Mouse (Mus musculus) left cerebral cortex, postnatal 36 days (tissue): ENCODE data around the gene Gon7. TPM values are rescaled to one million over a fixed set of nuclear protein-coding genes. Genes with fewer than 3 reads are reported as not detected.
A peak's percentile ranks its signal among the peaks of the same experiment; 100 is the strongest.

Source experiments
- DNase-seq, 2 experiments: peaks; one replicate each; pipeline ENCODE4 v3.0.0; 2021 to 2022; ENCODE audit warnings: low spot score in 2 of 2, mixed read lengths in 1 of 2
- intact Hi-C: fragments of 180-260 bp; cut with DNase I; formaldehyde crosslinking; loops from one replicate; pipeline ENCODE4 v1.15.1; 2025
- total RNA-seq, 2 experiments: library from RNA; stranded (reverse); gene quantifications; 2 replicates each; pipeline ENCODE4 v1.2.3; 2021

The Gon7 gene
- total RNA-seq, 2 experiments from 2014 or later = 12.7 to 14.5 TPM

DNA sequence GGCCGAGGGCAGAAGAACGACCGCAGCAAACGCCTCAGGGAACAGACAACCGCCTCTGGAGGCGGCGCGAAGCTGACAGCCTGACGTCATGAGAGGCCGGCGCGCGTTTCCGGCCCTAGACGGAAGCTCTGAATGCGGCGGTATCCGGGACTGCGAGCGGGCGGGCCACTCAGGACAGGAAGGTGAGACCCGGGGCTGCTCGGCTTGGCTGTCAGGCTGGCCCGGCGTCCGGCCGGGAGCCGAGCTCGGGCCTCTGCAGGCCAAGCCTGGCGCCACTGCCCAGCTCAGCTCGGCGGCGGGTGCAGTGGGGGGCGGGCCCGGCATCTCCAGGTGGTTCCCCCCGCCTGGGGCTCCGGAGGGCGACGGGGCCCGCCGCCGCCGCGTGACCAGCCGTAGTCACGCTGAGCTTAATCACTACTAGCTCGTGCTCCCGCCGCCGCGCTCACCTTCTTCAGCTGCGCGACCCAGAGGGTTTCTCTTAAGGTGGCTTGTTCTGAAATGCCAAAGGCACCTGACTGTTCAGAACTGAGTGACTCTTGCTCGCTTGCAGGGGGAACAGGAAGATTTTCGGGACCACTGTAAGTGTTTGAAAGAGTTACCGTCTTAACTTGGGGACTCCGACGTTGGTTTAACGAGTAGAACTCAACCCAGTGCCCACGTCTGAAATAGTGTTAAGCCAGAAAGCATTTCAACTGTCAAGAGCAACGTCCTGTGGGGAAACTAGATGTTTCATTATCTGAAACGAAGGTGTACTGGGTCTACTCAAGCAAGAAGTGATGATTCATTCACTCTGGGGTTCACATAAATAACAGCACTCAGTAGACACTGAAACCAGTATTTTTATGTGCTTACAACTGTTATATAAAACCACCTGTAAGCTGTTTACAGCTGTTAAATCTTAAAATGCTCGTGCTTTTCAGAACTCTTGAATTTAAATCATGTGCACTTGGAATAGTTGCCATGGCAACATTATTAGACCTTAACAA lies 13.7 kb downstream of the Gon7 start, which contains the start of the genes Moap1 and Tmem251:
Moap1 (minus strand) TSS at position 73 of the 986 bp plus-strand sequence.
Tmem251 (plus strand) TSS at position 174 of the 986 bp plus-strand sequence.
- intact Hi-C loops = no loop called here
- DNase-seq = peak; percentile 92 to 94

DNA sequence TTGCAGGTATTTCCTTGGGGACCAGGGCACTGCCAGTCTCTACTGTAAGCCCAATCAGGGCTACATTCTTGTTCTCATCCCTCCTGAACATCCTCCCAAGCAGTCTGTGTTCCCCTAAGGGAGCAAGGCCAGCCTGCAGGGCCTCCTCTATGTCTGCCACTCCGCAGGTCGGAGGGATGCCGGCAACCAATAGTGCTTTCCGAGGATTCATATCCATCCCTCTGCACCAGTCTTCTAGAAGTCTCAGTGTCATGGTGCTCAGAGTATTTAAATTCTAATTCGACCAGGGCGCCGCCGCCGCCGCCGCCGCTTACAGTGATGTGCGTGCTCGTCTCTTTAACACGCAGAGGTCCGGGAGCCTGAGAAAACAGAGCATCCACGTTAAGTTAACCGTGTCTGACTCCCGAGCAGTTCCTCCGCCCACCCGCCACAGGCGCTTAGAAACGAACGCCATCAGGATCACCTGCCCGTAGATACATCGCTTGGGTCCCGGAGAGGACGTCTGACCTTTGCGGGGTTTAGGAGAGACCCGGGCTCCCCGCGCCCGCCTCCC lies 14.5 kb downstream of the Gon7 start:
- no peak for DNase-seq
- intact Hi-C loops = no loop called here

DNA sequence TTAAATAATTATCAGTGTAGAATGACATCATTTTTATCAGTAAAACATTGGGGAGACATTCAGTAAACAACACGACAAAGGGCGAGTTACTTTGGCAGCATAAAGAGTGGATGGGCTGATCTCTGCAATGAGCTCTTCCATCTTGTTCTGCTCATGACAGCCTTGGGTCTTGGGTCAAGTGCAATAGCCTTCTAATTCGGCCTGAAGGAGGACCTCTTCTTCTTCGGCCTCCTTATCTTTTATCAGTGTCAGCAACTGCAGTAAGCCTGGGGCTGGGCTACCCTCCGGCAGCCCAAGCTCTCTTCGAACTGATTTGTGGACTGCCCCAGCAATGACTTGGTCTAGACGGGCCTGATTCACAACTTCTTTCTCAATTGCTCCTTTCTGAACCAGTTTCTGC lies 15.5 kb downstream of the Gon7 start:
- DNase-seq = no peak
- intact Hi-C loops = no loop called here

DNA sequence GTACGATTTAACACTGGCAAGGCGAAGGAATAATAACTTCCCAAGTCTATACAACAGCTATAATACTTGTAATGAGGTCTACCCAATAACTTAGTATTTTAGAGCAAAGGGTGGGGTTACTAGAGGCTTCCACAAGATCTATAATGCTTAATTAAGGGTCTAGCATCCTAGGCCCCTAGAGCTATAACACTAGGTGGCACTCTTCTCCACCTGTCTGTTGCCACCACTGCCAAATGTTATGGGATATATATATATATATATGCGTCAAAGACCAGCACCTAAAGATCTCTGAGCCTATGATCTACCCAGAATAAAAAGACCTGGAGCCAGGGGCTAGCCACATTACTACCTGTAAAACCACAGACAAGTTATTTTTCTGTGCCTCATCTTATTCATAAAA lies 17.3 kb downstream of the Gon7 start:
- DNase-seq = no peak
- intact Hi-C loops = no loop called here

DNA sequence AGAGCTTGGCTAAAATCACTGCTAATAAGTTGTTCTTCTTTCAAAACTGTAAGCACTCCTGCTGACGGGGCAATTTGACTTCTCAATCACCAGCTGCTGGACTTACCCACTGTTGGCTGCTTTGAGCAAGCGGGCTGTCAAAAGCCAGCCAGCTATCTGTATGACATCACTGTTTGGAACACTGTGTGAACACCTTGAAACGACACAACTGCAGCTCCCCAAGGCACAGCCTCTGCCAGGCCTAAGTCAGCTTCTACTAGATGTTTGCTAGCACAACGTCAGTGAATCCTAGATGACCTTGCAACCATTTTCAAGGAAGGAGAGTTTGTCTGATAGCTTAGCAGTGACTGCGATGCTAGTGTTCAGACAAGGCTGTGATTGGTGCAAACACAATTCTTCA lies 18.5 kb downstream of the Gon7 start:
- intact Hi-C loops = no loop called here
- DNase-seq = no peak

DNA sequence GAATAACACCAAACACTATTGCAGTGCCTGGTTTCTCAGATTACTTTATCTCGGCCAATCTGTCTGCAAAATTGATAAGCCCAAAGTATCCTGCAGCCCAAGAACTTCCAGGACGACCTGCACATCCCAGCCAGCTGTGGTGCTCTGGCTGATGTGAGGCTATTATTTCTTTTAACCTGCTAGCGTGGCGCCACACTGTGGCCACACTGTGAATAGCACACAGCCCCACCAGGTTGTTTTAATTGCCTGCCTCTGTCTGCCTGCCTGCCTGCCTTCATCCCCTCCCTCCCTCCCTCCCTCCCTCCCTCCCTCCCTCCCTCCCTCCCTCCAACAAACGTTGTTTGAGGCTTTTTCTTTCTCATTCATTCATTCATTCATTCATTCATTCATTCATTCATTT lies 24.2 kb downstream of the Gon7 start:
- intact Hi-C loops = no loop called here
- no peak for DNase-seq

DNA sequence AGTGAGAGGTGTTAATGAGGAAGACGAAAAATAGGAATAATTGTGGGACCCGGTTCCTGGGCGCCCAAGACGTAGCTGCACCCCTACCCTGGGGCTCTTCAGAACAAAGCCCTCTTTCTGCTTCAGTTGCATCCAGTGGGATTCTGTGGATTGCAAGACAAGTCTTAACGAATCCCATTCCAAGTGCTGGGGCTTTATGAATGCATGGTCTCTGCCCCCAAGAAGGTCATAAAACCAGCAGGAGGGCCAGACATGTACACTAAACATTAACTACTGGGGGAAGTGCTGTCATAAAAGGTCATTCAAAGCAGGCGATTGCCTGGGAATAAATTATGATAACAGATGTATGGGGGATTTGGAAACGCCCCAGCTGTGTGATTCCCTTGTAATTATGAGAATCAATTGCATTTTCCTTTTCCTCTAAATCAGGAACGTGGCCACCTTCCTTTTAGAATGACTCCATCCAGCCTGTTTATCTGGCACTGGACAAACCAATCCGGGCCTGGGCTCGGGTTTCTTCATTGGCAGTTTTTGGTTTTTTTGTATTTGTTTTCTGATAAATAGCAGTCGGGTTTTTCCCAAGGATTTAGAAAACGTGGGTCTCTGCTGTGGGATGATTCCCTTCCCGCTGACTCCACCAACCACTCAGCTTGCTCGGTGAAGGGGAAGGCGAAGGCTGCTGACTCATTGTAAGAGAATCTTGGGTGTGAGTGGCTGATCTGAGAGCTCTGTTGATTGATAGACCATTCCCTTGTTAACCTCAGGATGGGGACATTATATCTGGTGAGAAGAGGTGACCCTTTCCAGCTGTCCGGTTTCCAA lies 26.6 kb downstream of the Gon7 start:
- intact Hi-C loops = no loop called here
- DNase-seq = no peak

DNA sequence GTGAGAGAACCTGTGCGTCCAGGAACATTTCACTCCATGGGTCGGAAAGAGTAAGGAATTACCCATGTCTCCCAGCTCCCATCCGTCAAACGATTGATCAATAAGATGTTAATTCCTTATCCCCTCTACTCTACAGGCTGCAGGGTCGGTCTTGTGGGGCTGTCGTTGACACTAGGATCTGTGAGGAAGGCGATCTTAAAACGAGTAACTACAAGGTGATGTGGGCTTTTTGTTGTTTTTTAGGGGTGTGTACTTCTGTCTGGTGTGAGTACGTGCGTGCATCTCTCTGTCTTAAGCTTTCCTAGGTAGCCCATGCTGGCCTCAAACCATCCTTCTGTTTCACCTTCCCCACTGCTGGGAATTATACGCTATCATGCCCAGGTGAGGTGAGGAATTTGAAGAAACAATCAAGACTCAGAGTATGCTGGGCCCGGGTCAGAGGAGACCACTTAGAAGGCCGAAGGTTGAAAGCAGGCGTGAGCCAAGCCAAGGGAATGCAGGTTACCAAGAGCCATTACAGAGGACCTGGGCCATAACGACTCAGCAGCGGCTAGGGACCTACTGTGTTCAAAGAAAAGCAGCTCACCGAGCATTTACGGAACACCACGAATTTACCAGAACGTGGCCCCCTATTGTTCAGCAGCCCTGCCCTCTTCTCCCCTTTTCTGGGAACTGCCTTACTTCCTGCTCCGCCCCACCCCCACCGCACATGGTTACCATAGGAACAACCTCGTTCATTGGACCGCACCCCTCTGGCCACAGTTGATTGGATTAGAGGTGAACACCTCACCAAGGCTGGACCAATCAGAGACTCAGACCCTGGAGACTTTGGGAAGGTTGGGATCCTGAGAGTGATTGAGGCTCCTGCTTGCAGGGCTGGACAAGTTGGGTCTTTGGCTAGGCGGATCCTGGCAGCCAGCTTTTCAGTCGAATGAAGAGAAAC lies 27.5 kb downstream of the Gon7 start:
- intact Hi-C loops = no loop called here
- DNase-seq = peak; percentile 61 to 68

DNA sequence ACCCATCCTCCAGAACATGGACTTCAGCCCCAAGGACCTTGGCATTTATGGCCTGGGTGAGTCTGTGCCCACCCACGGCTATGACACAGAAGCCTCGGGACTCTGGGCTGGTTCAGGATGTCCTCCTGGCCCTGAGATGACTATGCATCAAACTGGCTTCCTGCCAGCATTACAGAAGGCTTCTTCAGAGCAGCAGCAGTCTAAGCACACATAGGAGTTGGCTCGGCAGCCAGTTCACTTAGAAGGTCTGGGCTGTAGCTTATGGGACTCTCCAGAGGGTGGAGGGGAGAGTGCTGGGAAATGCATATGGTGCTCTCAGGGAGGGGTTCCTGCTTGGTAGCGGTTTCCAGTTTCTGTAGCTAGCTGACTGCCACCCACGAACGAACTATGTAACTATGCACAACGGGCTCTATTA lies 31.8 kb downstream of the Gon7 start:
- no peak for DNase-seq
- intact Hi-C loops = no loop called here

DNA sequence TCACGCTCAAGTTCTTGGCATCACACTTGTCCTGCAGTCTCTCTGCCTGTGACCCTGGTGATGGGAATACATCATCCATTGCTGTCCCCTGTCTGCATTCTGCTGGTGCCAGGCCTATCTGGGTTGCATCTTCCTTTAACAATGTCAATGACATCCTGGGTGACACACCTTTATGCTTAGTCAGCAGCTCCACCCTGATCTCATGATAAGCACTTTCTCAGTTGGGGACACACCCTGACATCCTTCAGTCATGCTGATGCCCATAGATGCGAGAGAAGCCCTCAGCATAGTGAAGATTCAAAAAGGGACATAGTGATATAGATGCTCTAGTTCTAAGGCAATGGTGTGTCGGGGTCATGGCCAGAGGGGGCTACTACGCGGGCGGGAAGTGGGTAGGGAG lies 32.5 kb downstream of the Gon7 start:
- DNase-seq = no peak
- intact Hi-C loops = no loop called here

DNA sequence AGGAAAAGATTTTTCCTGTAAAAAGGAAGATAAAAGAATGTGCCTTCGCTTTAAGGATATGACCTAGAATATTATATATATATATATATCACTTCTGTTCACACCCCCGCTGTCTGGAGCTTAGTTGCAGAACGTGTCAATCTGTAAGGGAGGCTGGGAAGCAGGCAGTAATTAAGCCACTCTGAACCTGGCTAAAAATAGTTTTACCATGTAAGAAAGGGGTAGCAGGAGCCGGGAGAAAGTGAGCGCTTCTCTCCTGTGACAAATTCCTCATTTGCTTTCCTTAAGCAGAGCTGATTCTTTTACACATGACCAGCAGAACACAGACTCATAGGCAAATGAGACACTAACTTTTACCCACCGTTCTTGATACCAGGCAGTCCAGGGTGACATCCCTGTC lies 33.7 kb downstream of the Gon7 start:
- intact Hi-C loops = no loop called here
- no peak for DNase-seq

DNA sequence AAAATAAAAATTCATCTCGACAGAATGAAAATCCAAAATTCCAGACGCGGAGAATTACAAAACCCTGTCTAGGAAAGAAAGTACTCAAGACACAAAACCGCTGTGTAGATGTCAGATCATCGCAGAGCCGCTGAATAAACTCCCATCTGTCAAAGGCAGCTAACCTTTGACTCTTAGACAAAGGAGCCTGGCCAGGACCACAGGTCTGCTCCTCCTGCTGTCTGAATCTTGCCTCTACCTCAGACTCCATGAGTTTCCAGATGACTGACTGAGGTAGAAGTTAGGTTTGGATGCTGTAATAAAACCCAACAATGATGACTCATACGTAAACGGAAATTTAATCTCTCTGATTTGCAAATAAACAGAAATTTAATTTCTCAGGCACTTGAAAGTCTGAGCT lies 34.6 kb downstream of the Gon7 start:
- no peak for DNase-seq
- intact Hi-C loops = no loop called here

DNA sequence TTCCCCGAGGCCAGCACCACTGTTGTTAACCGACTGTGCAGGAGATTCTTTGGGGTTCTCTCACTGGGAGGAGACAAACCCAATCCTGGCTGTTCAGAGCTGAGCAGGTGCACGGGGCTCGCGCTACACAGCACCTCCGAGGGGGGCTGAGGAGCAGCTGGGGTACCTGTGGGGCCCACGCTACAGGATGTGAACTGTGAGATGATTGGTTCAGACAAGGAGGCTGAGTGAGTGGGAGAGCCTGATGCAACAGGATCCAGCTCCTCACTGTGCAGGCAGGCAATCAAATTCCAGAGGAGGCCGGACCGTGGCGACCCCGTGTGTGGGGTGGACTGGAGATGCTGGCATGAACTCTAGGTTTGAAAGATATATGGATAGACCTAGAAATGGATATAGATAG lies 35.2 kb downstream of the Gon7 start:
- intact Hi-C loops = no loop called here

DNA sequence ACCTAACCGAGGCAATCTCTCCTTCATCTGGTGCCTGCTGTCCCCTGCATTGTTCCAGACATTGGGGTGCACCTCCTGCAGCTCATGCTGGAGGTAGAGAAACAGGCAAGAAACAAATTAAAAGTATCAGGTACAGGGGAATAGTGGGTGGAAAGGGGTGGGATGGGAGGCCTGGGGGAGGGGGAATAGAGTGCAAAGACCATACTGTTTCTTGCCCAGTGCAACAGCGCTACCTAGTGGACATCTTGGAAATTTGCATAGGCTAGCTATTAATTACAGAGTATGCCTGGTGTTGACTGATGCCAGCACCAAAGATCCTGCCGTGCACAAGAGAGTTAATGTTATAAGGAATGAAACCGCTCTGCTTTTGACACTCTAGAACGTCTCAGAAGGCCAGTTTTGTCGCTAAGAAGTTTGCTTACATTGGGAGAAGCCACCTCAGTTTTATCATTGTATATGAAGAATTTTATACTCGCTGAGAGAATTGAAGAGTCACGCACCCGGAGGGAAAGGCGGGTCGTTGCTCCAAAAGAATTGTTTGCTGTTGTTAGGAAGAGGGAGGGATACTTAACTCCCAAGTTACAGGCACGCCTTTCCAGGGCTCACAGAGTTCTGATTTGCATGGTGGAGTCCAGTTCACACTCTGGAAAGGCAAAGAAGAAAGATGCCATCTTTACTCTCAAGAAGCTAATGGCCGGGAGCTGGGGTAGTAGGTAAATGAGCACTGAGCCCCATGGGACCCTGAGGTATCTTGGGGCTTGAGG lies 37.9 kb downstream of the Gon7 start:
- DNase-seq = no peak
- intact Hi-C loops = loop anchor here (1.0 kb wide), 1 partner anchor 140 kb away; no protein-coding TSS in a partner anchor

More for the DNA sequence above, 35.2 kb downstream of the Gon7 start:
- DNase-seq = no peak

DNA sequence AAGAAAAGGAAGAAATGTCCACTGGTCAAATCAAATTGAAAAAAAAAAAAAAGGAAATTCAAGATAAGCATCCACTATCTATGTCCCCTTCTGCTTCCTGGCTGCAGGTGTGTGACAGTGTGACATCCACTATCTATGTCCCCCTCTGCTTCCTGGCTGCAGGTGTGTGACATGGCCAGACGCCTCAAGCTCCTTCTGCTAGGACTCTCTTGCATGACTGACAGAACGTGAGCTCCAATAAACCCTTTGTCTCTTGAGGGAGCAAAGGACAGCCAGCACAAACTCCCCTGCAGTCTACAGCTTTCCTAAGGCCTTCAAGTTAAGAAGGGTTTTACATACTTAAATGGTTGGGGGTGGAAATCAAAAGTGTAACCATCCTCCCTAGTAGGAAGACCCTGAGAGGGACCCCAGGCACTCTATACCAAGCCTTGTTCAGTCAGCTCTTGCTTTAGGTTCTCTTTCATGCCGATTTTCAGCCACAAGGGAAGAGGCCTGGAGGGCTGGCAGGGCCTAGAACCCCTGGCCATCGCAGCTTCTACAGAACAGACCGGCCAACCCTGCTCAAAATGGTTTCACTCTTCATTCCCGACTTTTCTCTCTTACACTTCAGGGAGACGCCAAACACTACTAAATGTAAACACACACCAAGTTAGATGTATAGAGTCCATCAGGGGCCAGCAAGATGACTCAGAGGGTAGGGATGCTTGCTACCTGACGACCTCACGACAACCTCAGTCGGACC lies 42.8 kb downstream of the Gon7 start:
- intact Hi-C loops = no loop called here
- no peak for DNase-seq

DNA sequence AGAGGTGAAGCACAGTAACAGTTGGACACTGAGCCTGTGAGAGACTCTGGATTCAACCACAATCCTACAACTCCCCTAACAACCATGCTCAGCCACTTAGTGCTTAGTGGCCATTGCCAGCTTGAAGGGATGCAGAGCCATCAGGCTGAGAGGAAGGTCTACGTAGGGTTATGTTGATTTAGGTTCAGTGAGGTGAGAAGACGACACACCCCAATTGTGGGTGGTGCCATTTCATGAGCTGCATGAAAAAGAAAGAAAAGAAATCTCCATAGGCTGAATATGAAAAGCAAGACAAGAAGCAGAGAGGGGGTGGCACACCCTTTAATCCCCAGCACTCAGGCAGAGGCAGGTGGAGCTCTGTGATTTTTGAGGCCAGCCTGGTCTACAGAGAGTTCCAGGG lies 43.5 kb downstream of the Gon7 start:
- no peak for DNase-seq
- intact Hi-C loops = no loop called here

DNA sequence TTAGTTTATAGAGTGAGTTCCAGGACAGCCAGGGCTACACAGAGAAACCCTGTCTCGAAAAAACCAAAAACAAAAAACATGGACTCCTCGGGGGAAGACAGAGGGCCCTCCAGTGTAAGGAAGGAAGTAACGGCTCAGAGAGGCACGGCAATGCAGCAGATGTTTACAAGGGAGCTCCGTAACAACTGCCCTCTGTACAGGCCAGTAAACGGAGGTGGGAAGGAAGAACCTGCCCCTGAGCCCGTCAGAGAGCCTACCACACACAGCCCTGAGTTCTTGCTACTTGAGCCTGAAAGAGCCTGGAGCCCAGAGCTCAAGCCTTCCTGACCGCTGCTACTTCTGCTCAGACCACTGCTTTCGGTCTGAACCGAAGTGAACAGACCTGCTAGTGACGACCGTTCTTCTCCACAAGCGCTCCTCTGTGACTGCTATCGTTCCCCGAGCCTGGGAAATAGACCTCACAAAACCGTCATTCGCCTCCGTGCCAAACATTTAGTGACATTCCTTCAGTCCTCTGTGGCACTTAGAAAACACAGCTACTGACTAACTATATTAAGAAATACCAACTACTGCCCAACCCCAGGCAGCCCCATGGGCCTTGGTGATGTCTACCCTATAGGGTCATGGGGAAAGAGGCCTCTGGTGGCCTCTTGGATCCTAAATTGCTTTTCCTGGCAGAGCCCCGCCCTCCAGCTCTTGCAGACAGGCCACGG lies 44.3 kb downstream of the Gon7 start:
- intact Hi-C loops = no loop called here
- no peak for DNase-seq
